Mouse (Mus musculus): ENCODE results near the gene Proz.

The Proz gene

DNA sequence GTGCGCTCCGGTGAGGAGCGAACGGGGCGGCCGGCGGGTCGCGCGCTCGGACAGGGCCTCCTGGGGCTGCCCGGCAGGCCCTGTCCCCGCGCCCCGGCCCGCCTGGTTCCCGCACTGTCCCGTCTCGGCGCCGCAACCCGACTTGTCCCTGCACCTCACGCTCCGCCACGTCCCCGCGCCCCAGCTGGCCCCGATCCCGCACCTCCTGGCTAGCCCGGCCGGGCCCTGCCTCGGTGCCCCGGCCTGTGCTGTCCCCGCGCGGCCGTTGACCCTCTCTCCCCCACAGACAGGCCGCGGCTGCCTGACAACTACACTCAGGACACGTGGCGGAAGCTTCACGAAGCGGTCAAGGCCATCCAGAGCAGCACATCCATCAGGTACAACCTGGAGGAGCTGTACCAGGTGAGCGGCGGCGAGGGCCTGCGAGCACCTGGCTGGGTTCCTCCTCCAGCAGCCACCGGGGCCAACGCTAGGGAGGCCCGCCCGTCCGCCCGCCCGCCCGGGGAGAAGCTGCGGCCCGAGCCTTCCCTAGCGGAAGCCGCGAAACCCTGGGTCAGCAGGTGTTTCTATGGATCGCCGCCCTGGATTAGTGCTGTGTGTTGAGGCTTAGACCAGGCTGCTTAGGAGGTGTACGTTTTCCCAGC is 45.3 kb downstream of the Proz start:
- in situ Hi-C loops (cut with MboI; ENCODE audit: unreplicated experiment in 2 of 2): loop anchor here (25.0 kb wide), 3 partner anchors 481 to 681 kb away; partner anchors contain the start of genes Cdc16 (in 1 of the 2) and Upf3a (in 1 of the 2)

- in situ Hi-C loops (cut with MboI; ENCODE audit: unreplicated experiment in 2 of 2): loop anchor here (25.0 kb wide), 3 partner anchors 479 to 679 kb away; partner anchors contain the start of genes Cdc16 (in 1 of the 2) and Upf3a (in 1 of the 2)
These were observed 47.4 kb downstream of the Proz start for GRCm38 (mm10) chr8:13107990-13108638.

DNA sequence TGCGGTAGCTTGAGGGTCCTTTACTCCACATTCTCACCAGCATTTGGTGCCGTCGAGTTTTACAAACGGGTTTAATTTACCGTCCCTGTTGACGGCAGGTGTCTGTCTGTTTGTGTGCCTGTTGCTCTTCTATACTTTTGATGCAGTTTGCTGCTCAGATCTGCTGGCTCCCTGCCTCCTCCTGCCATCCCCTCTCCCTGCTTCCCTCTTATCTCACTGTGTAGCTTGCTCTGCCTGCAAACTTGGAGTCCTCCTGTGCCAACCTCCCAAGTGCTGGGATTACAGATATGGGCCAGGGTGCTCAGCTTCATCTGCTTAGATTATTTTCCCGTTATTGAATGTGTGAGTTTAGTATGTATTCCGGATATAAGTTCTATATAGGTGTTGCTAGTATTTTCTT is 48.3 kb downstream of the Proz start:
- in situ Hi-C loops (cut with MboI; ENCODE audit: unreplicated experiment in 2 of 2): loop anchor here (25.0 kb wide), 3 partner anchors 478 to 678 kb away; partner anchors contain the start of genes Cdc16 (in 1 of the 2) and Upf3a (in 1 of the 2)

- in situ Hi-C loops (cut with MboI; ENCODE audit: unreplicated experiment in 2 of 2): loop anchor here (25.0 kb wide), 3 partner anchors 478 to 678 kb away; partner anchors contain the start of genes Cdc16 (in 1 of the 2) and Upf3a (in 1 of the 2)
These were observed 48.8 kb downstream of the Proz start for GRCm38 (mm10) chr8:13109416-13109960.

DNA sequence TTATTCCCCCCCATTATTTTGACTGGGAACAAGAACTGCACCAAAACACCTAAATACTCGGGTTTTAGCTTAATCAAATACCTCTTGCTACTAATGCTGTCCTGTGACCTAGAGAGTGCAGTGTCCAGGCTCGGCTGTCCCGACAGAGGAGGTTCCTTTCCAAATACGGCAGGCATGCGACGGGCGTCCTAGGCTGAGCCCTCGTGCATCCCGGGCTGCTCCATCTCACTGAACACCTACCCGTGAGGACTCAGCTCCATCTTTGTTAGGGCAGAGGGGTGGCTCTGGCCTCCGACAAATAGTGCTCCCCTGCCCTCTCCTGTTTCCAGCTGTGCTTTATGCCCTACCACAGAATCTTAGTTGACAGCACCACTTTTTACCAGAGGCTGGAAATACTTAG is 51.2 kb downstream of the Proz start:
- in situ Hi-C loops (cut with MboI; ENCODE audit: unreplicated experiment in 2 of 2): loop anchor here (25.0 kb wide), 3 partner anchors 475 to 675 kb away; partner anchors contain the start of genes Cdc16 (in 1 of the 2) and Upf3a (in 1 of the 2)

DNA sequence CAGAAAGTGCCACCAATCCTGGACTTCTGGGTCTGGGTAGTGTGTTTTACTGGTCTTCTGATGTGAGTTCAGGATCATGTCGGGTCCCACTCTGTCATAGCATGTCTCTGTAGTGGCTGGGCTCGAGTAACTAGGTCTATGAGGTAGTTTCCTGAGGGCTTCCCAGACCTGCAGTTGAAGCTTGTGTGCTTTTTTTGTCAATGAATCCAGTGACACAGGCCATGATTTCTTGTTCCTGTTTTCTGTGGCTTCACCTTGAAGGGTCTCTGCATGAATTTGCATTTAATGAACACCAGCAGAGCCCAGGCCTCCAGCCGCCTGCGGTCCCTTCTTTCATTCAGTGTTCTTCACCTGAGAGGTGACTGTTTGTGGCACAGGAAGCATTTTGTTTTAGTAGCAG is 52.5 kb downstream of the Proz start:
- in situ Hi-C loops (cut with MboI; ENCODE audit: unreplicated experiment in 2 of 2): loop anchor here (25.0 kb wide), 3 partner anchors 474 to 674 kb away; partner anchors contain the start of genes Cdc16 (in 1 of the 2) and Upf3a (in 1 of the 2)

DNA sequence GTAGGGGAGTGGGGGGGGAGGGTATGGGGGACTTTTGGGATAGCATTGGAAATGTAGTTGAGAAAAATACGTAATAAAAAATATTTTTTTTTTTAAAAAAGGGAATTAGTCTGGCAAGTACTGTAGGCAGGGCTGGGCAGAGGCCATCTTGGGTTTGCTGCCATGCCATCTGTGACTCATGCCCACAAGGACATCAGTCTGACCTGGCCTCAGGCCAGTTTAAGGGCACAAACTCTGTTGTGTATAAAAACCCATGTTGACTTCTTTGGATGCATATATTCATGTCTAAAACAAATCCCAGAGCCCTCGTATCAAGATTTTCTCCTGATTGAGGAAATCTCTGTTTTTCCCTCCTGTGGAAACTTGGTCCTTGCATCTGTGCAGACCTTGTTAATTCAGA is 56.4 kb downstream of the Proz start:
- in situ Hi-C loops (cut with MboI; ENCODE audit: unreplicated experiment in 2 of 2): loop anchor here (25.0 kb wide), 3 partner anchors 470 to 670 kb away; partner anchors contain the start of genes Cdc16 (in 1 of the 2) and Upf3a (in 1 of the 2)

GRCm38 (mm10) chr8:13118516-13118915 is 57.8 kb downstream of the Proz start:
- in situ Hi-C loops (cut with MboI; ENCODE audit: unreplicated experiment in 2 of 2): loop anchor here (25.0 kb wide), 3 partner anchors 469 to 669 kb away; partner anchors contain the start of genes Cdc16 (in 1 of the 2) and Upf3a (in 1 of the 2)

DNA sequence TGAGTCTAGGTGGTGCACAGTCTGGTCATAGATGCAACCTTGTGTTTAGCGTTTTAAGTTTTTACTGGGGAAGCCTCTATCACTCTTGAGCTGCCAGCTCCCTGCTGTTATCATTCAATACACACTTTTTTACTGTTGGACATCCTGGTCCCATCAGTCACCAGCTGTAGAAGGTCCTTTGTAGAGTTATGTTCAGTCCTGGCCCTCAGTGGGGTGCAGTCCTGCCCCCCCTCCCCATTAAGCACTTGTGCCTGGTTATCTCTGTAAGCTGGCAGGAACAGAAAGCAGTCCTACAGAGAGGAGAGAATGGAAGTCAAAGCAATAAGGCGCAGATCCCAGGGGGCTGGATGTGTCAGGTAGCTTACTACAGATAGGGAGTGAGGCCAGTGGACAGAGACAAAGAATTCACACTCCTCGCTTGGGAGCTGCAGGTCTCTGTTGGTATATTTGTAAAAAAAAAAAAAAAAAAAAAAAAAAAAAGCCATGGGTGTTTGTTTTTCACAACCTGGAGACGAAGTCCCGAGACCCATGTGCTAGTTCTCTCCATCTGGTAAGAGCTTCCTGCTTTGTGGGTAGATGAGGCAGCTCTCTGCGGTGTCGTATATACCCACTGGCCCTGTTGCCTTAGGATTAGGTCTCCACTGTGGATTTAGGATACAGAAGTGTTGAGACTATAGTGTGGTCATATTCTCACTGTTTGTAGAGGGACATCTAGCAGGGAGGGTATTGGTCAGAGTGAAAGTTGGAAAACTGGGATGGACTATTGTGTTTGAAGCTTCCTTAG is 60.4 kb downstream of the Proz start:
- in situ Hi-C loops (cut with MboI; ENCODE audit: unreplicated experiment in 2 of 2): loop anchor here (25.0 kb wide), 3 partner anchors 466 to 666 kb away; partner anchors contain the start of genes Cdc16 (in 1 of the 2) and Upf3a (in 1 of the 2)

DNA sequence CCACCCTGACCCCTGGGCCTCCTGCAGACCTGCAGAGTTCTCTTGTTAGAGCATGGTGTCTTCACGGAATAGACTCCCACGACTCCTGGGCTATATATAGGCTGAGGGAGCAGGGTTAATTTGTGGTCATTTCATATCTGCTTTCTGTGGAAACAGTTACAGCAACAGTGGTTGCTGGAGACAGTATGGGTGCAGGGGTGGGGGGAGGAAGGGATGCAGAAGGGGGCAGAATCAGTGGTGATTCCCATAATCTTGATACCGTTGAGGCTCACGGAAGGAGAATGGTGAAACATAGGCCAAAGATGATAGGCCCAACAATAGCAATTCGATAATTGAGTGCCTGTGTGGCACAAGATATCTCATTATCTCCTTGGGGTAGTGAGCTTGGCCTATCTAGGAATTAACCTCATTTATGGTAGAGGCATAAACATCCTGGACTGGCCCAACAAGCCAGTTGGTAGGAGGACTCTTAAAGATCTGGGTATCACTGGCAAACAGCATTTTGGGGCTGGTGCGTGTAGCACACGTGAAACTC is 62.2 kb downstream of the Proz start:
- in situ Hi-C loops (cut with MboI; ENCODE audit: unreplicated experiment in 2 of 2): loop anchor here (25.0 kb wide), 3 partner anchors 464 to 664 kb away; partner anchors contain the start of genes Cdc16 (in 1 of the 2) and Upf3a (in 1 of the 2)

GRCm38 (mm10) chr8:13124897-13125296 is 64.2 kb downstream of the Proz start:
- in situ Hi-C loops (cut with MboI; ENCODE audit: unreplicated experiment in 2 of 2): loop anchor here (25.0 kb wide), 4 partner anchors 137 to 662 kb away; partner anchors contain the start of genes Adprhl1 (in 1 of the 2), Cdc16 (in 1 of the 2) and Upf3a (in 1 of the 2)
